Mouse (Mus musculus): ENCODE data around the gene Cdh1. TPM values are rescaled to one million over a fixed set of nuclear protein-coding genes. Genes with fewer than 3 reads are reported as not detected.
"Not testable (repeated sequence)": the region's sequence is repeated elsewhere in the genome, so short reads cannot be mapped to it uniquely, and the experiment has no call there.

The Cdh1 gene
- polyA plus RNA-seq, 1 experiment = 0.12 TPM

- TF ChIP-seq CTCF (IDR thresholded peaks at IDR 0.05; ENCODE audit: low read depth, low read length) (no peak), POLR2A (IDR thresholded peaks at IDR 0.05; ENCODE audit: borderline replicate concordance, low read depth, low read length) (no peak)
- H3K4me1 ChIP-seq (ENCODE audit: control insufficient read depth, insufficient read depth, low read length) = peaks cover 22% of the 10 kb centered on the region
- no peak overlapping the region for H3K27ac ChIP-seq (ENCODE audit: insufficient read depth, low read depth, low read length)
- H3K4me3 ChIP-seq (ENCODE audit: insufficient read depth, low read length) = no peak overlapping the region
Observed at GRCm38 (mm10) chr8:106574283-106574682, 28.9 kb upstream of the Cdh1 start.

GRCm38 (mm10) chr8:106576849-106577555 is 26.1 kb upstream of the Cdh1 start:
- no peak for TF ChIP-seq POLR2A (IDR thresholded peaks at IDR 0.05; ENCODE audit: borderline replicate concordance, low read depth, low read length)
- no peak for TF ChIP-seq CTCF (IDR thresholded peaks at IDR 0.05; ENCODE audit: low read depth, low read length)
- Histone ChIP-seq H3K4me3 (ENCODE audit: insufficient read depth, low read length) (no peak overlapping the region), H3K27ac (ENCODE audit: insufficient read depth, low read depth, low read length) (no peak overlapping the region), H3K4me1 (ENCODE audit: control insufficient read depth, insufficient read depth, low read length) (peaks cover 30% of the 10 kb centered on the region)

GRCm38 (mm10) chr8:106579510-106579909 is 23.6 kb upstream of the Cdh1 start:
- Histone ChIP-seq H3K4me1 (ENCODE audit: control insufficient read depth, insufficient read depth, low read length) (peaks cover 22% of the 10 kb centered on the region), H3K27ac (ENCODE audit: insufficient read depth, low read depth, low read length) (no peak overlapping the region), H3K4me3 (ENCODE audit: insufficient read depth, low read length) (no peak overlapping the region)
- TF ChIP-seq POLR2A (IDR thresholded peaks at IDR 0.05; ENCODE audit: borderline replicate concordance, low read depth, low read length) = no peak
- no peak for TF ChIP-seq CTCF (IDR thresholded peaks at IDR 0.05; ENCODE audit: low read depth, low read length)

GRCm38 (mm10) chr8:106581344-106582088 is 21.6 kb upstream of the Cdh1 start:
- Histone ChIP-seq H3K4me1 (ENCODE audit: control insufficient read depth, insufficient read depth, low read length) (peaks cover 25% of the 10 kb centered on the region), H3K4me3 (ENCODE audit: insufficient read depth, low read length) (no peak overlapping the region), H3K27ac (ENCODE audit: insufficient read depth, low read depth, low read length) (no peak overlapping the region)
- TF ChIP-seq CTCF (IDR thresholded peaks at IDR 0.05; ENCODE audit: low read depth, low read length) (no peak), POLR2A (IDR thresholded peaks at IDR 0.05; ENCODE audit: borderline replicate concordance, low read depth, low read length) (no peak)

DNA sequence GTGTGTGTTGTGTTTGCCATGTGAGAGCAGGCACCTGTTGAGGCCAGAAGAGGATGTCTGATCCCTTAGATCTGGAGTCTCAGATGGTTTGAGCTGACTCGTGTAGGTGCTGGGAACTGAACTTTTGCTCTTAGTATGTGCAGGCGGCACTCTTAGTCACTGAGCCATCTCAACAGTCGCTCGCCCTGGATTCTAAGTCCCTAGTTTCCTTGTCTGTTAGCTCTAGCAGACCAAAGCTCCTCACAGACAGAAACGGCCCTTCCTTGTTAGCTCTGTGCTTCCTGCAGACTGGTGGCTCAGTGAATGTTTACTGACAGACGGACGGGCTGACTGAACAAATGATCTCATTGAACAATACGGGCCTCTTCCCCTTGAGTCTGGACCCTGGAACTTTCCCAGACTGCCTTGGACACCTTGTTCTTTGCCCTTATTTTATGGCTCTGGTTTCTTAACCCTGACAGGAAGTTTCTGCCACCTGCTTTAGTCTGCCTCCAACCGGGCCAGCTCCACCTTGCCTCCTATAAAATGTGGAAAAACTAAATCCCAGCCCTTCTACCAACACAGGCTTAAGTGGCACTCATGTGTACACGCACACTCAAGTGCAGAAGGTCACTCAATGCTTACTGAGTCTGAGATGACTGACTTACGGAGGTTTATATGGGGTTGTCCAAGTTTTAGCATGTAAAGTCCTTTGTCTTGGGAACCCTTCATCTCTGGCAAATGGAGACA is 18.0 kb upstream of the Cdh1 start:
- TF ChIP-seq POLR2A (IDR thresholded peaks at IDR 0.05; ENCODE audit: borderline replicate concordance, low read depth, low read length) (no peak), CTCF (IDR thresholded peaks at IDR 0.05; ENCODE audit: low read depth, low read length) (no peak)
- Histone ChIP-seq H3K4me3 (ENCODE audit: insufficient read depth, low read length) (no peak overlapping the region), H3K27ac (ENCODE audit: insufficient read depth, low read depth, low read length) (no peak overlapping the region), H3K4me1 (ENCODE audit: control insufficient read depth, insufficient read depth, low read length) (peaks cover 17% of the 10 kb centered on the region)

DNA sequence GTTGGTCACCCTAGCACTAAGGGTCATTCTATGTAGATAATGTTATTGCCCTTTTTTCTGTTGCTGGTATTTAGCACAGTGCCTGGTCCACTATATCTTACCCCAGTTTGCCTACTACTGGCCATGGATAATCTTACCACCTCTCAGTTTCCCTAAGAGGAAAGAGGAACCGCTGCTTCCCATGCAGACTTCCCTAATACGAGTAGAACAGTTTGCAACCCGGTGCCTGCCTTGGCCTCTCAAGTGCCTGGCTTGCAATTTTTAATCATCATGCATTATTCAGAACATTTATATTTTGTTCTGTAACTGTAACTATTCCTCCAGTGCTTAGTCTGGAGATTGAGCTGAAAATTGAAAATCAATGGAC is 17.5 kb upstream of the Cdh1 start:
- Histone ChIP-seq H3K27ac (ENCODE audit: insufficient read depth, low read depth, low read length) (no peak overlapping the region), H3K4me3 (ENCODE audit: insufficient read depth, low read length) (no peak overlapping the region), H3K4me1 (ENCODE audit: control insufficient read depth, insufficient read depth, low read length) (peaks cover 17% of the 10 kb centered on the region)
- TF ChIP-seq POLR2A (IDR thresholded peaks at IDR 0.05; ENCODE audit: borderline replicate concordance, low read depth, low read length) (no peak), CTCF (IDR thresholded peaks at IDR 0.05; ENCODE audit: low read depth, low read length) (no peak)

- no peak overlapping the region for H3K4me3 ChIP-seq (ENCODE audit: insufficient read depth, low read length)
- no peak overlapping the region for H3K27ac ChIP-seq (ENCODE audit: insufficient read depth, low read depth, low read length)
- peaks cover 10% of the 10 kb centered on the region for H3K4me1 ChIP-seq (ENCODE audit: control insufficient read depth, insufficient read depth, low read length)
- TF ChIP-seq CTCF (IDR thresholded peaks at IDR 0.05; ENCODE audit: low read depth, low read length) = no peak
- no peak for TF ChIP-seq POLR2A (IDR thresholded peaks at IDR 0.05; ENCODE audit: borderline replicate concordance, low read depth, low read length)
Observed at GRCm38 (mm10) chr8:106586896-106587295, 16.3 kb upstream of the Cdh1 start.

- H3K27ac ChIP-seq (ENCODE audit: insufficient read depth, low read depth, low read length) = no peak overlapping the region
- peaks cover 10% of the 10 kb centered on the region for H3K4me1 ChIP-seq (ENCODE audit: control insufficient read depth, insufficient read depth, low read length)
- H3K4me3 ChIP-seq (ENCODE audit: insufficient read depth, low read length) = no peak overlapping the region
- TF ChIP-seq CTCF (IDR thresholded peaks at IDR 0.05; ENCODE audit: low read depth, low read length) (no peak), POLR2A (IDR thresholded peaks at IDR 0.05; ENCODE audit: borderline replicate concordance, low read depth, low read length) (no peak)
Observed at GRCm38 (mm10) chr8:106588443-106589431, 14.4 kb upstream of the Cdh1 start.

DNA sequence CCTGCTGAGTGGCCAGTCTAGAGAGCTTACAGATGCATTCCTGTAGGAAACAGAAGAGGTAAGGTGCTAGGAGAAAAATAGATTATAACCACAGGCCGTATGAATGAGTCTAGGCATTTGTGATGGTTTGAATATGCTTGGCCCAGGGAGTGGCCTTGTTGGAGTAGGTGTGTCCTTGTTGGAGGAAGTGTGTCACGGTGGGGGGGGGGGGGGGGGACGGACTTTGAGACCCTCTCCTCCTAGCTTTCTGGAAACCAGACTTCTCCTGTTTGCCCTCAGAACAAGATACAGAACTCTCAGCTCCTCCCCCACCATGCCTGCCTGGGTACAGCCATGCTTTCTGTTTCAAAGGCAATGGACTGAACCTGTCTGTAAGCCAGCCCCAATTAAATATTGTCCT is 10.7 kb upstream of the Cdh1 start:
- TF ChIP-seq CTCF (IDR thresholded peaks at IDR 0.05; ENCODE audit: low read depth, low read length) (no peak), POLR2A (IDR thresholded peaks at IDR 0.05; ENCODE audit: borderline replicate concordance, low read depth, low read length) (no peak)
- Histone ChIP-seq H3K4me3 (ENCODE audit: insufficient read depth, low read length) (no peak overlapping the region), H3K4me1 (ENCODE audit: control insufficient read depth, insufficient read depth, low read length) (no peaks in the 10 kb centered on the region), H3K27ac (ENCODE audit: insufficient read depth, low read depth, low read length) (no peak overlapping the region)

DNA sequence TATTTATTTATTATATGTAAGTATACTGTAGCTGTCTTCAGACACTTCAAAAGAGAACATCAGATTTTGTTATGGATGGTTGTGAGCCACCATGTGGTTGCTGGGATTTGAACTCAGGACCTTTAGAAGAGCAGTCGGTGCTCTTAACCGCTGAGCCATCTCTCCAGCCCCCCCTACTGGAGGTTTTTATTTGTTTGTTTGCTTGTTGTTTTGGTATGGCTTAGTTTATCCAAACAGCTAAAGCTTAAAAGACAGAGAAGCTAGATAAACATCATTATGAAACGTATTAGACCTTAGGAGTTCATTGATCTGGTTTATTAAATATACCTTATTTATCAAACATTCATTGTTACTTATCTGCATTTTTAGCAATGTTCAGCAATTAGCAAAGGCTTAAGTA is 7.5 kb upstream of the Cdh1 start:
- not testable (repeated sequence) for H3K27ac ChIP-seq (ENCODE audit: insufficient read depth, low read depth, low read length); H3K4me3 ChIP-seq (ENCODE audit: insufficient read depth, low read length); H3K4me1 ChIP-seq (ENCODE audit: control insufficient read depth, insufficient read depth, low read length)

Data from bone marrow macrophage, adult 2 months (primary cell).